Mouse (Mus musculus) kidney, adult 2 months (tissue): ENCODE data around the gene Lhfpl2.

Source experiments
- CTCF ChIP-seq: fragments of 200-500 bp; conservative IDR thresholded peaks from 2 replicates; pipeline ENCODE4 v1.5.1; 2011; ENCODE audit warnings: low read depth, mild to moderate bottlenecking, control low read depth, low read length, moderate library complexity, mixed read lengths; ENCODE audit not compliant: insufficient read depth, insufficient read length
- POLR2A ChIP-seq: fragments of 200-500 bp; IDR thresholded peaks from one replicate; pipeline ENCODE4 v1.6.1; 2011; ENCODE audit warnings: low read depth, low read length, control low read depth

DNA sequence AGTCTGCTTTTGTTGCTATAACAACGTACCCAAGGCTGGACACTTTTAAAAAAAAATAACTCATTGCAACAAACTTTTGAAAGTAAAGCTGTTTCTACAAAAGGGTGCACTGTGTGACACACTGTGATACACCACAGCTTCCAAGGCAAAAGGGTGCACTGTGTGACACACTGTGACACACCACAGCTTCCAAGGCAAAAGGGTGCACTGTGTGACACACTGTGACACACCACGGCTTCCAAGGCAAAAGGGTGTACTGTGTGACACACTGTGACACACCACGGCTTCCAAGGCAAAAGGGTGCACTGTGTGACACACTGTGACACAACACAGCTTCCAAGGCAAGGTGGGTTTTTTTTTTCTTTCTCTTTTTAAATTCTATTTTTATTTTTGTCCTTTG is 6.8 kb upstream of the Lhfpl2 start:
- no peak for TF ChIP-seq CTCF
- no peak for TF ChIP-seq POLR2A
